Mouse (Mus musculus) liver, embryonic 16.5 days (tissue): ENCODE results near the gene Ahr. TPM values are rescaled to one million over a fixed set of nuclear protein-coding genes. Genes with fewer than 3 reads are reported as not detected.

Experiments used
- ATAC-seq: fragments of 200-750 bp; cut with Nextera tagmentation; 2 replicates; pipeline ENCODE4 v1.8.0; 2017; ENCODE audit warnings: low read depth, mild to moderate bottlenecking, moderate number of reproducible peaks, moderate library complexity
- H3K27ac ChIP-seq: fragments of 300-500 bp; sonication (generic); 2 replicates; pipeline ENCODE4 v1.5.1; 2014; ENCODE audit warnings: mild to moderate bottlenecking, low read length
- H3K27me3 ChIP-seq: fragments of 300-500 bp; sonication (generic); 2 replicates; pipeline ENCODE4 v1.6.1; 2014; ENCODE audit warnings: low read depth, low read length, mixed read lengths; ENCODE audit not compliant: control insufficient read depth, insufficient read depth
- H3K36me3 ChIP-seq: fragments of 300-500 bp; sonication (generic); 2 replicates; pipeline ENCODE4 v1.6.1; 2014; ENCODE audit warnings: mild to moderate bottlenecking; ENCODE audit not compliant: control insufficient read depth, insufficient read depth
- H3K4me1 ChIP-seq: fragments of 300-500 bp; sonication (generic); 2 replicates; pipeline ENCODE4 v1.6.1; 2014; ENCODE audit warnings: low read depth, low read length, mixed read lengths; ENCODE audit not compliant: control insufficient read depth
- H3K4me2 ChIP-seq: fragments of 300-500 bp; sonication (generic); 2 replicates; pipeline ENCODE4 v1.6.1; 2014; ENCODE audit warnings: low read depth, low read length, mixed read lengths
- H3K4me3 ChIP-seq: fragments of 300-500 bp; sonication (generic); 2 replicates; pipeline ENCODE4 v1.5.1; 2014; ENCODE audit warnings: low read depth, mild to moderate bottlenecking, low read length
- H3K9ac ChIP-seq: fragments of 300-500 bp; sonication (generic); 2 replicates; pipeline ENCODE4 v1.6.1; 2014; ENCODE audit warnings: low read depth, low read length
- H3K9me3 ChIP-seq: fragments of 300-500 bp; sonication (generic); replicated peaks from 2 replicates; pipeline ENCODE4 v1.6.1; 2016; ENCODE audit warnings: low read length; ENCODE audit not compliant: control insufficient read depth
- WGBS: fragments of 180-500 bp; shearing (Covaris S2); extraction: QIAGEN DNeasy Blood & Tissue Kit; methylation state at CpG from one replicate; pipeline ENCODE4 v1.1.7; 2014; ENCODE audit not compliant: insufficient replicate concordance; 5-methylcytosine and 5-hydroxymethylcytosine counted together
- polyA plus RNA-seq: library from polyadenylated mRNA; unstranded; fragments of >200 nt; fragmentation: Nextera tagmentation; extraction: Ambion mirVana; gene quantifications from 2 replicates; pipeline ENCODE4 v1.2.1, GENCODE M21; 2015

The Ahr gene
- polyA plus RNA-seq, 1 experiment from 2014 or later = 4.1 TPM

GRCm38 (mm10) chr12:35480764-35481163 is 54.1 kb downstream of the Ahr start:
- 43% methylated on average over 2 of the region's 2 CpGs for WGBS

GRCm38 (mm10) chr12:35478906-35479305 is 55.9 kb downstream of the Ahr start:
- Histone ChIP-seq H3K9me3 (no peaks in the 10 kb centered on the region), H3K9ac (no peak overlapping the region), H3K4me2 (no peak overlapping the region), H3K4me1 (no peaks in the 10 kb centered on the region), H3K36me3 (no peaks in the 10 kb centered on the region), H3K27ac (no peak overlapping the region), H3K4me3 (no peak overlapping the region), H3K27me3 (no peaks in the 10 kb centered on the region)
- no peak for ATAC-seq
- WGBS = 55% methylated on average over 5 of the region's 5 CpGs

More at GRCm38 (mm10) chr12:35480764-35481163, 54.1 kb downstream of the Ahr start:
- Histone ChIP-seq H3K4me3 (no peak overlapping the region), H3K27me3 (no peaks in the 10 kb centered on the region), H3K4me1 (no peaks in the 10 kb centered on the region), H3K36me3 (no peaks in the 10 kb centered on the region), H3K9ac (no peak overlapping the region), H3K4me2 (no peak overlapping the region), H3K9me3 (no peaks in the 10 kb centered on the region), H3K27ac (no peak overlapping the region)
- ATAC-seq = no peak

GRCm38 (mm10) chr12:35463457-35463856 is 71.4 kb downstream of the Ahr start:
- Histone ChIP-seq H3K9me3 (no peaks in the 10 kb centered on the region), H3K4me2 (no peak overlapping the region), H3K4me1 (no peaks in the 10 kb centered on the region), H3K27ac (no peak overlapping the region), H3K4me3 (no peak overlapping the region), H3K9ac (no peak overlapping the region), H3K27me3 (no peaks in the 10 kb centered on the region), H3K36me3 (no peaks in the 10 kb centered on the region)
- WGBS = 14% methylated on average over 1 of the region's 1 CpGs
- no peak for ATAC-seq

GRCm38 (mm10) chr12:35462667-35463066 is 72.2 kb downstream of the Ahr start:
- no peaks in the 10 kb centered on the region for H3K4me1 ChIP-seq
- no peak overlapping the region for H3K9ac ChIP-seq
- H3K27me3 ChIP-seq = no peaks in the 10 kb centered on the region
- no peak overlapping the region for H3K4me3 ChIP-seq
- no peaks in the 10 kb centered on the region for H3K36me3 ChIP-seq
- H3K4me2 ChIP-seq = no peak overlapping the region
- H3K9me3 ChIP-seq = no peaks in the 10 kb centered on the region
- ATAC-seq = no peak
- H3K27ac ChIP-seq = no peak overlapping the region
- whole genome bisulfite sequencing = 47% methylated on average over 6 of the region's 6 CpGs

GRCm38 (mm10) chr12:35459662-35460061 is 75.2 kb downstream of the Ahr start:
- WGBS = 51% methylated on average over 3 of the region's 3 CpGs
- no peak overlapping the region for H3K4me2 ChIP-seq
- no peaks in the 10 kb centered on the region for H3K36me3 ChIP-seq
- H3K4me1 ChIP-seq = no peaks in the 10 kb centered on the region
- no peak overlapping the region for H3K27ac ChIP-seq
- no peaks in the 10 kb centered on the region for H3K27me3 ChIP-seq
- no peak overlapping the region for H3K4me3 ChIP-seq
- no peak overlapping the region for H3K9ac ChIP-seq
- ATAC-seq = no peak
- no peaks in the 10 kb centered on the region for H3K9me3 ChIP-seq
